ENCODE assay signal across 20 mouse cellular contexts in genomic region chr4:116293296-116293695, GRCm38 (mm10).
DNase-seq lines count a peak whose midpoint lies in the region; ATAC-seq and TF ChIP-seq lines count a peak whose summit lies in the region.
"Had no signal": no experiment of that assay in that cellular context is flagged by ENCODE, and none has a peak within 500 bp of the region (broad histone marks: within the 10 kb centered on the region; RNA-seq: fewer than 3 reads in every experiment).

No protein-coding gene starts in this region.

- H3K9ac ChIP-seq in intestine, postnatal 0 days (ENCODE audit: low read depth, low read length): no peak overlapping the region
- H3K9ac ChIP-seq: forebrain, embryonic 15.5 days; heart, embryonic 15.5 days; hindbrain, embryonic 12.5 days; midbrain, embryonic 13.5 days had no signal

- peak; percentile 59; the same call in 1 of the 2 replicates for ATAC-seq in megakaryocyte-erythroid progenitor cell, adult 5-6 weeks (replicated peaks; ENCODE audit: low FRiP score, low TSS enrichment, poor library complexity, severe bottlenecking)
- ATAC-seq in intestine, postnatal 0 days: no peak
- ATAC-seq in CD4-positive, CD25-positive, alpha-beta regulatory T cell, adult 4 months: no peak
- ATAC-seq: forebrain, embryonic 15.5 days; midbrain, embryonic 13.5 days had no signal

- no peak overlapping the region for H3K4me3 ChIP-seq in intestine, postnatal 0 days (ENCODE audit: low read depth, low read length)
- H3K4me3 ChIP-seq: forebrain, embryonic 15.5 days; gastrocnemius, adult 2 months; heart, embryonic 15.5 days; hindbrain, embryonic 12.5 days; midbrain, embryonic 13.5 days had no signal

- no peak overlapping the region for H3K4me2 ChIP-seq in intestine, postnatal 0 days (replicated peaks; ENCODE audit: low read depth)
- H3K4me2 ChIP-seq: forebrain, embryonic 15.5 days; heart, embryonic 15.5 days; hindbrain, embryonic 12.5 days; midbrain, embryonic 13.5 days had no signal

- H3K27ac ChIP-seq in intestine, postnatal 0 days (ENCODE audit: low read depth, low read length): no peak overlapping the region
- H3K27ac ChIP-seq: forebrain, embryonic 15.5 days; gastrocnemius, adult 2 months; heart, embryonic 15.5 days; hindbrain, embryonic 12.5 days; kidney, postnatal 0 days; macrophage; midbrain, embryonic 13.5 days had no signal

- H3K9me3 ChIP-seq in intestine, postnatal 0 days (ENCODE audit: control insufficient read depth): no peaks in the 10 kb centered on the region
- H3K9me3 ChIP-seq: forebrain, embryonic 15.5 days; heart, embryonic 15.5 days; hindbrain, embryonic 12.5 days; midbrain, embryonic 13.5 days had no signal

- peak; percentile 15 for DNase-seq in thymus, postnatal 0 days (ENCODE audit: low spot score)
- DNase-seq in thymus, postnatal 25 days: no peak
- peak; percentile 4 for DNase-seq in c-Kit-negative CD71-positive TER-119-positive erythroid progenitor cells, embryonic 14.5 days (ENCODE audit: low read depth, low spot score)
- peak; percentile 14 for DNase-seq in induced T-regulatory cell, adult 2 months (ENCODE audit: low read depth)
- DNase-seq in frontal cortex, adult 2 months (ENCODE audit: extremely low spot score in 1 of 2, low spot score in 1 of 2): no peak
- DNase-seq: adrenal gland, postnatal 10 days; cerebellum, adult 8-10 months; gastrocnemius, adult 2 months; heart, adult 18-20 months; lung, adult 18-20 months; right cerebral cortex, postnatal 25 days had no signal

- H3K27me3 ChIP-seq in intestine, postnatal 0 days (replicated peaks; ENCODE audit: control insufficient read depth, insufficient read depth, low read length): no peaks in the 10 kb centered on the region
- H3K27me3 ChIP-seq: forebrain, embryonic 15.5 days; heart, embryonic 15.5 days; hindbrain, embryonic 12.5 days; midbrain, embryonic 13.5 days had no signal

- TF ChIP-seq CTCF in intestine, postnatal 0 days (IDR thresholded peaks at IDR 0.05; ENCODE audit: low read depth): no peak

- WGBS in intestine, postnatal 0 days: 83% methylated on average over 12 of the region's 12 CpGs

- no peaks in the 10 kb centered on the region for H3K4me1 ChIP-seq in intestine, postnatal 0 days (replicated peaks; ENCODE audit: control insufficient read depth, insufficient read depth, low read length)
- H3K4me1 ChIP-seq: forebrain, embryonic 15.5 days; heart, embryonic 15.5 days; hindbrain, embryonic 12.5 days; midbrain, embryonic 13.5 days had no signal

- no peaks in the 10 kb centered on the region for H3K36me3 ChIP-seq in intestine, postnatal 0 days (ENCODE audit: control insufficient read depth, insufficient read depth)

Comparison
In these comparisons a context has a peak if more than half of its experiments do, and no peak if none do; other contexts are left out.
1. DNase-seq: peak in thymus, postnatal 0 days (single experiment), c-Kit-negative CD71-positive TER-119-positive erythroid progenitor cells, embryonic 14.5 days (single experiment) and induced T-regulatory cell, adult 2 months (single experiment); none in thymus, postnatal 25 days (single experiment) and frontal cortex, adult 2 months (0 of 2).